Mouse (Mus musculus): ENCODE measurements around the gene Herc2.

The Herc2 gene

GRCm38 (mm10) chr7:56201483-56202218 lies 151.7 kb downstream of the Herc2 start:
- no peak for DNase-seq (ENCODE audit: low read depth, low spot score)

- no peak for DNase-seq (ENCODE audit: low read depth, low spot score)
These were observed 152.8 kb downstream of the Herc2 start for GRCm38 (mm10) chr7:56202843-56203242.

- no peak for DNase-seq (ENCODE audit: low read depth, low spot score)
These were observed 153.3 kb downstream of the Herc2 start for GRCm38 (mm10) chr7:56203286-56203685.

DNA sequence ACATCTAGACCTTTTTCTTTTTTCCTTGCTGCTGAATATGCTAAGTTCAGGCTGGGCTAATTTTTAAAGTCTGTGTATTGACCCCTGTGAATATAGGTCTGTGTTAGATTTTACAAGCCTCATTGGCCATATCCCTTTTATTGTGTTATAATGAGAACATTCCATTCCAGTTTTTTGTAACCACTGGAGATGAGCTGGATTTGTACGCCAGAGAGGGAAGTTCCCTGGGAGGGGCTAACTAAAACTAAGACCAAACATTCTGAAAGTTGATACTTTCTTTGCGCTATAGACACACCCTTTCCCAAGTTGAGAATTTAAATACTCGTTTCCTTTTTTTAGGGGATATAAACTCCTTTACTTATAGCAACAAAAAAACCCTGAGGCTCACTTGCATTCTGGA lies 154.9 kb downstream of the Herc2 start:
- no peak for DNase-seq (ENCODE audit: low read depth, low spot score)

- DNase-seq (ENCODE audit: low read depth, low spot score) = no peak
These were observed 170.8 kb downstream of the Herc2 start for GRCm38 (mm10) chr7:56220811-56221210.

GRCm38 (mm10) chr7:56235794-56236423 lies 185.9 kb downstream of the Herc2 start:
- DNase-seq (ENCODE audit: low read depth, low spot score) = no peak

DNA sequence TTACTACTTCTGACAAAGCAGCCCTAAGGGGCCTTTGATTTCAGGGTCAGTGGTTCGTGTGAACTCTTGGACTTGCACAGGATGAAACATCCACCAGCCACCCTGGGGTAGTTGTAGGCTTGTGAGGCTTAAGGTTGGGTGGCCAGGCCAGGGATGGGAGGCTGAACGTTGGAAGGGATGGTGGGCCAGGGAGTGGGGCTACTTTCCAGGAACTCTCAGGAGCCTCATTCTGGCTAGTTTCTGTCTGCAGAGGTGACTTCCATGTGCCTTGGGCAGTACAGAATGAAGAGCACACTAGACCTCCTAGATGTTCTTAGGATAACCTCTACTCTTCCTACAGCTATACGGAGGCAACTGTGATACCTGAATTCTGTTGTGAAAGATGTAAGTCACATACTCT lies 186.6 kb downstream of the Herc2 start:
- DNase-seq (ENCODE audit: low read depth, low spot score) = no peak

- no peak for DNase-seq (ENCODE audit: low read depth, low spot score)
These were observed 189.5 kb downstream of the Herc2 start, which contains the start of gene Oca2 for GRCm38 (mm10) chr7:56239543-56239942. Oca2 (plus strand) TSS chr7:56239760.

- DNase-seq (ENCODE audit: low read depth, low spot score) = no peak
These were observed 204.6 kb downstream of the Herc2 start for GRCm38 (mm10) chr7:56254568-56254967.

DNA sequence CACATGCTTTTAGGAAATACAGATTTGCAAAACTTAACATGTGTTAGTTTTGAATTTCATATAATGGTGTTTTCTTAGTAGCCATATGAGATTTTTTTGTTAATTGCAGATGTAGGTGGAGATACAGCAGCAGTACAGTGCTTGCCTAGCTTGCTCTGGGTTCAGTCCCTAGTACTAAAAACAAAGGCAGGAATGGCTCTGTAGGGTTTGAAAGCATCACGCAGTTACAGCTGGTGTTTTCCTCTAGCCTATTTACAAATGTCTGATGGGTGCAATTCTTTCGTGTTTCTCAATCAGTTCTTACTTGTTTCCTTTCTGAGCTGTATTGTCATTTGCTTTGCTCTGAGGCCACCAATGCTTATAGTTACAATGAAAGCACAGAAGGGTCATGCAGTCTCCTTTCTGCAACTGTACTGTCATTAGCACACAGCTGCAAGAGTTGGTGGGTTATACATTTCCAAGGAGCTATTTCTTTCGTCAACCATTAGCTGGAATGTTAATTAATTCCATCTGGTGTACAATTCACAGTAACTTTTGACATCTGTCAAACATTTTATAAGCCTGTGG lies 208.0 kb downstream of the Herc2 start:
- DNase-seq (ENCODE audit: low read depth, low spot score) = no peak

DNA sequence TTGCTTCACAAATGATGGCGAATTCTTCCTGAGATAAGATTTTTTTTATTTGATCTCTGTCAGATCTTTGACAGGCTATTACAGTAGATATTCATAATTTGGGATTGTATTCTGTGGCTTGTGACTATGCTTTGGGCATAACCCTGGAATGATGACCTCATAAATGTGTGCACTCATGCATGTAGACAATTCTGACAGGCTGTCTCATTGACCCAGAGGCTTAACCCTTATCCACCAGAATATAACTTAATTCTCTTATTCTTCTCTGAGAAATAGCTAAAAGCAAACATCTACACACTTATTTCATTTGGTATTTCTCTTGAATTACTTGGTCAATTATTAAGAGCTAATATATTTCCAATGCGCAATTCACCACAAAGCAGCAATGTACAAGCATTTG lies 227.5 kb downstream of the Herc2 start:
- no peak for DNase-seq (ENCODE audit: low read depth, low spot score)
